Mouse (Mus musculus) thymus, postnatal 10 days (tissue): Measurements from ENCODE around the gene Ank3.

Experiments used
- DNase-seq, 2 experiments: peaks; one replicate each; pipeline ENCODE4 v3.0.0; 2021; ENCODE audit warnings: low spot score in 2 of 2

Ank3 gene

DNA sequence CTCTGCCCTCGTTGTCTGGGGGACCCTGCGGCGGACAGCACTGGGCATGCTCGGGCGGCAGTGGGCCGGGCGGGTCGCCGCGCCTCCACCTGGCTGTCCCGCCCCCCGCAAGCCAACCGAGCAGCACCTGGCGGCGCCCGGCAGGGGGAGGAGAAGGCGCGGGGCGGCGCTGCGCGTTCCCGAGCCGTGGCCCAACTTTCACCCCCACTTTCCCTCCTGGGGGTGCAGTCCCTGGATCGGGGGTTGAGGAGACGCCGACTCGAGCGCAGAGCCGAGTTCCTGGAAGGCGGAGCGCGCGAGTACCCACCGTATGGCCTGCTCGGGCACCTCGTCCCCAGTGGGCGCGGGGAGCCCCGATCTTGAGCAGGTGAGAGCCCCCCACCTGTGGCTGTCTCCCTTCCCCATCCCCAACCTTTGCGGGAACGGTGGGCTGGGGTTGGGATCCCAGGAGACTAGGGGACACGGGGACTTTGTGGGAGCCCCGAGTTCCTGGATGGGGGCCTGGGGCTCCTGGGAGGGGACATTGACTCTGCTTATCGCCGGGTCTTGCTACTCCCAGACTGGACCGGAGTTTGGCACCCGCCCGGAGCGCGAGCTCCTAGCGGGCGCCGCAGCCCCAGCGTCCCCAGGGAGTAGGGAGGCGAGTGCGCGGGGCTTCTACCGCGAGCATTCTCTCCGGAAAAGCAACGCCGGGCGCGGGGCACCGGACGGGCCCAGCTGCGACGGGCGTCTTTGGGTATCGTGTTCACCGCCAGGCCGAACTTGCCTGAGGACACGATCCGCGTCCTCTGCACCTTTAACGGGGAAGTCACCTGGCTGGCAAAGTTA, at the start of gene Ank3:
TSS of gene Ank3 (plus strand) at position 11 of the 828 bp plus-strand sequence.
- DNase-seq = peak in 1 of 2 experiments; percentile 7

DNA sequence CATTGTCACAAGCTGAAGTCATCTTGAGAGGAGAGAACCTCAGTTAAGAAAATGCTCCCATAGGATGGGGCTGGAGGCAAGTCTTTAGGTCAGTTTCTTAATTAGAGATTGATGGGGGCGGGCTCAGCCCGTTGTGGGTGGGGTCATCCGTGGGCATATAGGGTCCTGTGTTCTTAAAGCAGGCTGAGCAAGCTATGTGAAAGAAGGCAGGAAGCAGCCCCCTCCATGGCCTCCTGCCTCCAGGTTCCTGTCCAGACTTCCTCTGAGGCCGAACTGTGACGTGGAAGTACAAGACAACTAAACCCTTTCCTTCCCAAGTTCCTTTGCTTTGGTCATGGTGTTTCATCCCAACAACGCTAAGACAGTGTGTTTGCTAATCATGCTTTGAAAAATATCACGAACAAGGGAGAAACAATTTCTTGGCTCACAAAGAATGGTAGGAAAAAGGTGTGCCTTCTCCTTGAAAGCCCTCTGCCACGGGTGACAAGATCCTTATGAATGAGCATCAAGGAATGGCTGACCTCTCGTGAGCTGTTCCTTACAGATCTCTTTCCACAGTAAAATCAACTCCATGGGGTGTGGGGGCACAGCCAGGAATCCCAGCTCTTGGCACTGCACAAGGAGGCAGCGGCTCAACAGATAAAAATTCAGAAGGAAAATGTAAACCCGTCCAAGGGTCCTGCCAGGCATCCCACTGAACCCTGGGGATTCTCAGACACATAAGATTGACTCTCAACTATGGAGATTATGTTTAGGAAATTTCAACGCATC, 47.3 kb upstream of the Ank3 start:
- no peak for DNase-seq

DNA sequence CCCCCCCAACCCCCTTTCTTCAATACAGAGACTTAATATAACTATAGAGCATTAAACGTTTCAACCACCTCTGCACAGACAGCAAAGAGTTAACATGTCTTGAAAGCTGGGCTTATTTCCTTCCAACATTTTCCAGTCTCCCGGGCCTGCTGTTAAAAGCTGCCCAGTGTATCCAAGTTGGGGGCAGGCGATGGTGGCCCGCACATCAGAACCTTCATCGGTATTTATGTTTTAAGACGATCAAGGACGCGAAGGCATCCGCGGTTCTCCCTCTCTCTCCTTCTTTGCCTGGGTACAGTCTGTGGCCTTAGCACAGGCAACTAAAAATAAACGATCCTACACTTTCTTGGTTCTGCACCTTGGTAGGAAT, 46.7 kb upstream of the Ank3 start:
- DNase-seq = peak in 1 of 2 experiments; percentile 7

DNA sequence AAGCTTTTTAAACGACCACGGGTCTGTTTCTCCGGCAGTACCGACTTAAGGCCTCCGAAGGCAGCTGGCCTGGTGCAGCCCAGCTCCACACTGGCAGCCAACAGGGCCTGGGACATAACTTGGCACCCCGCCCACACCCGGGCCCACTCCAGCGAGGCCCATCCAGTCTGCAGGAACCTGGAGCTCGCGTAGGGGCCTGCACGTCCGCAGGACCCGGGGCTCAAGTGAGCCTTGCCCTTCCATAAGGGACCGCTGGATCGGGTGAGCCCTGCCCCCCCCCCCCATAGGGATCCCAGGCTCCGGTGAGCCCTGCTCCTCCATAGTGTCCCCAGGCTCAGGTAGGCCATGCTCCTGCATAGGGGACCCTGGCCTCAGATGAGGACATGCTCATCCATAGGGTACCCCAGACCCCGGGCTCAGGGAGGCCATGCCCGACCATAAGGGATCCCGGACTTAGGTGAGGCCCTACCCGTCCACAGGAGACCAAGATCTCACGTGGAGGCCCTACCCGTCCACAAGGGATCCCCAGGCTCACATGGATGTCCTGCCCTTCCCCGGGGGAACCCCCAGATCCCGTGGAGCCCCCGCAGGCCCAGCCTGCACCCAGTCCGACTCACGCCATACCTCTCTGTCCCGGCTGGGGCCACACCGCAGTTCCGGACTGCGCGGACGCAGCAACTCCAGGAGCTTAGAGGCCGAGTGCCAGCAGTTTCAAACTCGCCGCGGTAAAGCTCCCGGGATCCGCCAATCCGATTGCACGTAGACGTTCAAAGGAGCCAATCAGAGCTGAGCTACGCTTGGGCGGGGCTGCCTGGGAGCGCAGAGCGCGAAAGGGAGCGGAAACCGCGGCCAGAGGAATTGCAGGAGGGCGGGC, 46.1 kb upstream of the Ank3 start, which contains the start of gene Cdk1:
TSS of gene Cdk1 (minus strand) at position 727 of the 874 bp plus-strand sequence.
- DNase-seq = peak; percentile 89 to 92

DNA sequence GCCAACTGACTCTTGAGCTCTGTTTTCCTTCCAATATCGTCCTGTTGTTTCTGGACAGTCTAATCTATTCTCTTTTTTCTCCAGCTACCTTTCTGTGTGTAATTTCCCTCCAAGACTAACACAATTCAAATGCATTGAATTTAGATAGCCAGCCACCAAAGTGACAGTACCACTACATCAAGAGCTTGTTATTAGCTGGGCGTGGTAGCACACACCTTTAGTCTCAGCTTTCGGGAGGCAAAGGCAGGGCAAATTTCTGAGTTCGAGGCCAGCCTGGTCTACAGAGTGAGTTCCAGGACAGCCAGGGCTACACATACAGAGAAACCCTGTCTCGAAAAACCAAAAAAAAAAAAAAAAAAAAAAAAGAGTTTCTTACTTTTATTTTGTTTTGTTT, 45.5 kb upstream of the Ank3 start:
- peak in 1 of 2 experiments; percentile 5 for DNase-seq

DNA sequence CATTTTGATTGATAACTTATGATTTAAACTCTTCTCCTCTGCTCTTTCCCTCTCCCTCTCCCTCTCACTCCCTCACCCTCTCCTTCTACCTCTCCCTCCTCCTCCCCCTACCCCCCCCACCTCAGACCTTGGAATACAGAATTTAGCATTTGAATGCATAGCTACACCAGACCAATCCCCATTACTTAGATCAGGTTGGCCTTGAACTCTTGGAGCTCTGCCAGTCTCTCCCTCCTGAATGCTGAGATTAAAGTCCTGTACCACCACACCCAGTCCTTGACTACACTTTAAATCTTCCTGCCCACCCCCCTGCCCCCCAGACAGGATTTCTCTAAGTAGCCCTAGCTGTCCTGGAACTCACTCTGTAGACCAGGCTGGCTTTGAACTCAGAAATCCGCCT, 38.9 kb upstream of the Ank3 start:
- DNase-seq = no peak

DNA sequence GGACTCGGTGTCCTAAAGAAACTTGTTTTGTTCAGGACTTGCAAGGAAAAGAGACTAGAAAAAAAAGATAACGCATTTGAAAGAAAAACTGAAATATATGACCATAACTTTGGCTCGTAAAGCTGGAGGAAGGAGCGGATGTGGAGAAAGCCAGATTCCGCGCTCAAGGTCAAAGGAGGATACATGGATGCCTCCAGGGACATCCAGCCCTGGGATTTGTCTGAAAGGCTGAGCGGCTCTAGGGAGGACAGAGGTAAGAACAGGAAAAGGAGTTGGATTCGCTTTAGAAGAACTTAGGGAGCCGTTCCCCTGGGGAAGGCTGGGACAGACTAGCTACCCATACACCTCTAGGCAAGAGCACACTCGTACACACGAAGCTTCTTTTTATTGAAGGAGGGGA, 32.4 kb upstream of the Ank3 start:
- DNase-seq = no peak

DNA sequence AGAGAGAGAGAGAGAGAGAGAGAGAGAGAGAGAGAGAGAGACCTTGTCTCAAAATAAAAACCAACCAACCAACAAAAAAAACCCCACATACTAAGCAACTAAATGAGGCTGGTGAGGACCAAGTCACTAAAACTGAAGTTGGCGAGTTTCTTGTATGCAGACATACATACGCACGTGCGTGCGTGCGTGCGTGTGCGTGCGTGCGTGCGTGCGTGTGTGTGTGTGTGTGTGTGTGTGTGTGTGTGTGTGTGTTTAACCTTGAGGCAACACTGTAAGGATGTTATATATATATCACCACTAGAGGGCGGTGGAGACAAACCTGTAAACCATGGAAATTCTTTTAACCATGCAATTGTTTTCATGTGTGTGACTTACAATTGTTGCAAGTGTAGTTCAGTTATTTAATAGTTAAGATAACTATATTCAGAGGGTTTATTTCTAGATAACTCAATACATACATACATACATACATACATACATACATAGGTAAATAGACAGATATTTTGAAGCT, 31.6 kb upstream of the Ank3 start:
- peak in 1 of 2 experiments; percentile 33 for DNase-seq

DNA sequence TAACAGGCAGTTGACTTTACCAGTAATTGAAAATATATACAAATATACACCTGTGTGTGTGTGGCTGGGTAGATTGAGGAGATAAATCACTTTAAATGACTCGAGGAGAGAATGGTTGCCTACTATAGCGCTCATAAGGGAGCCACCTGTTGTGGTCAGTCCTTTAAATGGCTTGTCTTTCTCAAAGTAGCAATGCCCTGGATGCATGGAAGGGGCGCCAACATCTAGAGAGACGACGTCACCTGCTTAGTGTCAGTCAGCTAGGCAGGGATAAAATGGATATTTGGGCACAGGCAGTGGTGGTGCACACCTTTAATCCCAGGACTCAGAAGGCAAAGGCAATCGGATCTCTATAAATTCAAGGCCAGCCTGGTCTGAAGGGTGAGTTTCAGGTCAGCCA, 29.3 kb upstream of the Ank3 start:
- no peak for DNase-seq

DNA sequence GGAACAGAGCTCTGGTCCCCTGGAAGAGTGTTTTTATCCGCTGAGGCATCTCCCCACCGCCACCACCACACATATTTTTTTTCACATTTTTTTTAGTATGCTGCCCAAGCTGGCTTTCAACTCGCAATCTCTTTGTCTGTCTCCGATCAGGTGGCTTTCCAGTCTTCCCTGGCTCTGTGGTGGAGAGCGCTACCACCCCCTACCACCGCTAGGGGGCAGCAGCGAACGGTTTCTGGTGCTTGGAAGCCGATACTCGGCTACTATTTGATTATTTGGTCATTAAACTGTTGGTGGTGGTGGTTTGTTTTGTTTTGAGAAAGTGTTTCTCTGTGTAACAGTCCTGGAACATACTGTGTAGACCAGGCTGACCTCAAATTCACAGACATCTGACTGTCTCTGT, 27.1 kb upstream of the Ank3 start:
- DNase-seq = peak in 1 of 2 experiments; percentile 11

DNA sequence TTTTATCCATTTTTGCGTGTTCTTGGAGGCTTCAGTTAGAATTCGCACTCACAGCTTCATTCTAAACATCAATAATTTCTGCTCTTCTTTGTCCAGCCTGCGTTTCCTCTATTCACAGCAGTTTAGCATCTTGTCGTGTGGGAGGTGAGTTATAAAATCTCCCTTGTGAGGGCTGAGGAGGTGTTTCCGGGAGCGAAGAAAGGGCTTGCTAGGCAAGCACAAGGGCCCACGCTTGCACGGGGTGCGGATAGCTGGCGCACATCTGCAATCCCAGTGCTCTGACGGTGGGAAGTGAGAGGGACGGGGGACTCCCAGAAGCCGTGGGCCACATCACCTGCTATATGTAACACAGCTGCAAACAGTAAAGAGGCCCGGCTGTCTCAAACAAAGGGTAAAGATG, 26.5 kb upstream of the Ank3 start:
- no peak for DNase-seq

DNA sequence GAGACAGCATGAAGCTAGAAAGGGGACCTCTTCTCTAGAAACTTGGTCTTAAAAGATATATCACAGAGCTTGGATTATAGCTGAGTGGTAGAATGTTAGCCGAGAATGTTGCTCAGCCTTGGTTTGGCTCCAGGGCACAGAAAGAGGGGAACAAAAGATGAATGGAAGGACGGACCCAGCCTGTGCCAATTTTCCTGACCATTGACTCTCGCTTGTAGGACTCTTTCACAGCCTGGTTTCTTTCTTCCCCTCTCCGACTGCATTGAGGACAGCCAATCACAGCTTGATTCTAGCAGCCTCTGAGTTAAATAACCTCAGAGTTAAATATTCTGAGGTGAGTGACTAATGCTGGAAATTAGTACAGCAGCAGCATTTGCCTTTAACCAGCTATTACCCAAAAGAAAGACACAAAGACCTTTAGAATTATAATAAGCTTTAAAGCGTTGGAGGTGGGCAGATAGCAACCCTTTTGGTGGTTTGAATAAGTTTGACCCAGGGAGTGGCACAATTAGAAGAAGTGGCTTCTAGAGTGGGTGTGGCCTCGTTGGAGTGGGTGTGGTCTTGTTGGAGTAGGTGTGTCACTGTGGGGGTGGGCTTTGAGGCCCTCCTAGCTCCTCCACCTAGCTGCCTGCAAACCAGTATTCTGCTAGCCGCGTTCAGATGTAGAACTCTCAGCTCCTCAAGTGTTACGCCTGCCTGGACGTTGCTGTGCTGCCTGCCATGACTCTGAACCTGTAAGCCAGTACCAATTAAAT, 24.6 kb upstream of the Ank3 start:
- no peak for DNase-seq

DNA sequence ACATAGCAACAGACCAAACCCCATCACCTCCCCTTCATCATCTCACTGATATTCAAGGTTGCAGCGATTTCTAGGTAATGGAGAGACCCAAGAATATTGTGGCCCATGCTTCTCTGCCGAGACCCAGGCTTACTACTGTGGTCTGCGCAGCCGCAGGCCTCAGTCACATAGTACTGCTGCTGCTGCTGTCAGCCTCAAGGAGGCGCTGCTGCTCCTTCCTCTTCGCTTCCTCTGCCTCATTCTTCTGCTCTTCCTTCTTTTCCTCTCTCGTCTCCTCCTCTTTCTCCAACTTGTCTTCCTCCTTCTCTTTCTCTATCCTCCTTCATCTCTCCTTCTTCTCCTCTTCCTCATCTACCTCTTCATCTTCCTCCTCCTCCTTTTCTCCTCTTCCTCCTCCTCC, 23.4 kb upstream of the Ank3 start:
- no peak for DNase-seq

DNA sequence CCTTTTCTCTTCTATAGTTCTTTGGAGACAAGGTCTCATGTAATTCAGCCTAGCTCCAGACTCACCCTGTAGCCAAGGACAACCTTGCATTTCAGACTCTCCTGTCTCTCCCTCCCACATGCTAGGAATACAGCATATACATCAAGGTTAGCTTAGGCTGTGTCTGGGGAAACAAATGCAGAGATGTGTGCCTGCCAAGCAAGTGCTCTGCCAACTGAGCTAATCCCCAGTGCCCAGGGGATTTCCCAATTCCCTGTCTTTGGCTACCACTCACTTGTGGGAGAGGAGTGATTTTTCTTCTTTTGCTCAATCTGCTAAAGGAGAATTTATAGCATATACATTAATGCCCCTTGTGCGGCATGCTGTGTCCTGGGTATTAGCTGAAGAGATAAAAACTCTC, 15.4 kb upstream of the Ank3 start:
- no peak for DNase-seq

DNA sequence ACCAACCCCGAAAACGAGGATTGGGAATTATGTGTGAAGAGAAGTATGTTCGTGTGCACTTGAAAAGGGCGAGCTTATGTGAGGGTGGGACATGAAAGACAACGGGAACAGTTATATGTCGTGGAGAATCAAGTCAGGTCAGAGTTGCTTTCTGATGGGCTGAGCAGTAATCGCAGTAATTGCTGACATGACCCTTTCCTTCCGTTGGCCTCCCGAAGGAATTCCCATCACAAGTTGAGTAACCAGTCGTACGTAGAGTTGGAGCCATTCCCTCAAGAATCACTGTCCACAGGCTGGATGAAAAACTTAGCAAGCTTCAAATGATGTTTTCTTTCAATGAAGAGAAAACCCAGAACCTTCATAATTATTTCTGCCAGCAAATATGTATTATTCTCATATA, 13.9 kb upstream of the Ank3 start:
- no peak for DNase-seq

DNA sequence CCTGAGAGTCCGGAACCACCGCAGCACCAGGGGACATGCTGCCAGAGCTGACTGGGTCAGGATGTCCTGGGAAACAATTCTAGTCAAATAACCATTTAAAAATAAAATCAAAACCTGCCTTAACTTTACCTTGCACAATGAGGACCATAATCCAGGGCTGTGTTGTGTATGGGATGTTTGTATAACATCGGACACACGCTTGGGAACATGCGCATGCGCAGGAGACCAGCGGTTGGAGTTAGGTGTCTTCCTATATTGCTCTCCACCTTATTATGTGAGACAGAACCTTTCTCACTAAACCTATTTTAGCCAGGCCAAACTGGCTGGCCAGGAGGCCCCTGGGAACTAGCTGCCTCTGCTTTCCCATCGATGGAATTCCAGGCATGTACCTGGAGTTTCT, 13.4 kb upstream of the Ank3 start:
- no peak for DNase-seq

DNA sequence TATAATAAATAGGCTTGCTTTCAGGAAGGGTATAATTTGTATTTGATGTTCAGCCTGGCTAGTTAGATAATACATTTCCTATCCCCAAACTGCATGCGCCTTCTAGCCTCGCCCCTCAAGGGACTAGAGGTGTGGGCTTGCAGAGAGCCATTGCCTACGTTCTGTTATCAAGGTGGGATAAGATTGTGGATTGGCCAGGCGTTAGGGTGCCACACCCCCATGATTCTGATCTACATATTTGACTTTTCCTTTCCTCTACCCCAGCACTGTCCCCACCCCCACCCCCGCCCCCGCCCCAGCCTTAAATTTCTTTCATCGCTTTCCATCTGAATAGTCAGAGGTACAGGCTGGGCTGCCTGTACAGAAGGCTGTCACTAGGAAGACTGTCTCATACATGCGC, 11.8 kb upstream of the Ank3 start:
- DNase-seq = no peak

DNA sequence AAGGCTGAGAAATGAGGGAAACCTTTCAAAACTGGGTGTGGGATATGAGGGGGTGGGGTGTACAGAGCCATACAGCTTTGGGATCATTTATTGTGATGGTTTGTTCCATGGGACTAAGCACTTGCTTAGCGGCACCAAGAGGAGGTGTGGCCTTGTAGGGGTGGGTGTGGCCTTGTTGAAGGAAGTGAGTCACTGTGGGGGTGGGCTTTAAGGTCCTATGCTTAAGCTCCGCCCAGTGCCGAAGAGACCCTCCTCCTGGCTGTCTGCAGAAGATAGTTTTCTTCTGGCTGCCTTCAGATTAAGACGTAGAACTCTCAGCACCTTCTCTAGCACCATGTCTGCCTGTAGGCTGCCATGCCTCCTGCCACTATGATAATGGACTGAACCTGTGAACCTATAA, 9.1 kb upstream of the Ank3 start:
- DNase-seq = no peak

DNA sequence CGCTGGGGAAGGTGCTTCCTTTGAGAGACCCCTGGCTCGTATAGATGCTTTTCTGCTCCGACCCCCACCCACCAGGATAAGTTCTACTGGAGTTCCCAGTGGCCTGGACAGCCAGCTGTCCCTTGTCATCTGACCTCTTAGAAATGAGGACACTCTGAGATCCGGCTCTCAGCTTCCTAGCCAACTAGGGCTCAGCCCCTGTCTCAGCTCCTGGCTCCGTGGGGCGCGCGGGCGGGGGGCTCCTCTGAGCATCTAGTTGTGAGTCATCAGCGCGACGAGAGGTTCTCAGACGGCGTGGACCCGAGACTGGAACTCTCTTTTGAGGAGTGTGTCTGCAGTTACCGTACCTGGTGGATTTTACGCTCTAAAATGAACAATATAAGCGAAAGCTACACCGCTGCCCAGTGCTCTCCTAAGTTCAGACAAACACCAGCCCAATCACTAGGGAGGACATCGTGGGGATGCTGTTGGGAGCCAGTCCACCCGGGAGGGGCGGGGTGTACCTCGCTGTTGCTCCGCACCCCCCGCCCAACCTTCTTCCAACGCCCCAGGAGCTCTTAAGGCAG, 293 bp upstream of the Ank3 start:
- DNase-seq = no peak

DNA sequence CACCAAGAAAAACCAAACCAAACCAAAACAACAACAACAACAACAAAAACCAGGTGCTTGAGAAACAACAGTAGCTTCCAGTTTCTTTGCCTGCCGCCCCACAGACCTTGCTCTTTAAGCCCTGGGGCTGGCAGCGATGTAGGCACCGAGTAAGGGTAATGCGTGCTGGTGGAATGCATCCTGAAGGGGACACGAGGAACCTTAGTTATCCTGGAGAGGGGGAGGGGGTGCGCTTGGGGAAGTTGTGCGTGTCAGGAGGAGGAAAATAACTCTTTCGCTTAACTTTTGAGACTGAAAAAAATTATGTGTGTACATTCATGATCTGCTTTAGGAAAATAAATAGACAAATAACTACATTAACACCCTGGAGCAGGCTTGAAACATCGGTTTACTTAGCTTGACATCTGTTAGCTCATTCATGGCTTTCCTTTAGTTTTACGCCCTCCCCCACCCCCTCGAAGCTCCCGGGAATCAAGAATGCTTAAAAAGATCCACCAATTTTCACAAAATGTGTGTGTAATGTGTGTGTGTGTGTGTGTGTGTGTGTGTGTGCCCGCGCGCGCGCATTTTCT, 1.3 kb downstream of the Ank3 start:
- no peak for DNase-seq

DNA sequence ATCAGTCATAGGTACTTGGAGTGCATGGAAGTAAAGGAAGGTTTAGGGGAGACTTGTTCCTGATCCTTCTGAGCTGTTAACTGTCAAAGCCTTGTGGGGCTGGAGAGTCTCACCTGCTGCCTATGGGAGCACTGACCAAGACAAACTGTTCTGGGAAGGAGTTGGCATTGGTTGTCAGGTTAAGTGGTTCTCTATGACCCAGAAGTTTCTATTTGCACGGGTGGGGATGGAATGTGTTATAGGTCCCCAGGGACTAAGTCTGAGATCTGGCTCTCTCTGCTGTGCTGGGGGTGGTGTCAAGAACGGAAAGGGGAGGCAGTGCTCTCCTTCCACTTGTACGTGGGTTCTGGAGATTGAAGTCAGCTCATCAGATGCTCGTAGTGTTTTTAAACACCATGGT, 6.9 kb downstream of the Ank3 start:
- DNase-seq = no peak
